Mouse (Mus musculus) induced T-regulatory cell, adult 2 months (primary cell): ENCODE data around the gene Coro2b.

Experiments
- DNase-seq: peaks from one replicate; pipeline ENCODE4 v3.0.0-alpha.2; 2012; ENCODE audit warnings: low read depth

The Coro2b gene

DNA sequence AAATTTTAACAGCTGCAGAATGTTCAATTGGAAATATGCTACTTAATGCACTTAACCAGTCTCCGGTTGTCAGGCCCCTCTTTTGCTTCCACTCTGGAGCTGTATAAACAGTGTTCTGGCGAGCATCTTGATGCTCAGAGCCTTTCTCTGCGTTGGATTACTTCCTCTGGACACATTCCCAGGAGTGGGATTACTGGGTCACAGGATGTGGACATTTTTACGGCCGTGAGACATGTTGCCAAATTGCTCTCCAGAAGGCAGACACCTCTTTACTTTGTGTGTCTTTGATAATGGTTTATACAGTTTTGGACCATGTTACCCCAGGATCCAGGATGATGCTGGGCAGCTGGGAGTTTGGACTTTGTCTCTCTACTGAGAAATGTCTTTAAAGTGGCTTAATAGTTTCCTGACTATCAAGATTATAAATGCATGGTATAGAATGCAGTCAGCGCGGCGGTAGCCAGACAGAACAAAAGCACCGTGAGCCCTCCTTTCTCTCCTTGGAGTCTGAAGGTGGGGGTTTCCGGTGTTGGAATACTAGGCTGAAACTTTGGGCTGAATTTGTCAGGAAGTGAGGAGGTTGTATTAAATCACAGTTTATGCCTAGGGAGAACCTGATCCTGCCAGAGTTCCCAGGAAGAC lies 23.2 kb downstream of the Coro2b start:
- no peak for DNase-seq

- peak; percentile 83 for DNase-seq
These were observed 26.3 kb downstream of the Coro2b start for GRCm38 (mm10) chr9:62510530-62510936.

DNA sequence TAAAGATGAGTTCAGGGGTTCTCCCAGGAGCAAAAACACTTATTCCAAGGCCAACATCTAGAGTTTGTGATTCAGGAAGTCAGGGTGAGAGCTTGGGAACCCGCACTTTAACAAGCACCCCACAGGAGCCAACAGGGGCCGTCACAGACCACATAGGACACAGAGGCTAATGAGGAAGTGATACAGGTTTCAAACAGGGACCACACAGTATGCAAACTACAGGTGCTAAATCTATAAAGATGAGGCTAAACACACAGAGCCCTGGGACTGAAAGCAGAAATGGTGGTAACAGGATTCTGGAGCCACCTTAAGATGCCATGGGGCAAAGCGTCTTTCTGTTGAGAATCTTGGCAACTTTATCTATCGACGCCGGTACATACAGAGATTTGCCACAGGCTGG lies 27.2 kb downstream of the Coro2b start:
- no peak for DNase-seq

- no peak for DNase-seq
These were observed 27.9 kb downstream of the Coro2b start for GRCm38 (mm10) chr9:62508740-62509524.

DNA sequence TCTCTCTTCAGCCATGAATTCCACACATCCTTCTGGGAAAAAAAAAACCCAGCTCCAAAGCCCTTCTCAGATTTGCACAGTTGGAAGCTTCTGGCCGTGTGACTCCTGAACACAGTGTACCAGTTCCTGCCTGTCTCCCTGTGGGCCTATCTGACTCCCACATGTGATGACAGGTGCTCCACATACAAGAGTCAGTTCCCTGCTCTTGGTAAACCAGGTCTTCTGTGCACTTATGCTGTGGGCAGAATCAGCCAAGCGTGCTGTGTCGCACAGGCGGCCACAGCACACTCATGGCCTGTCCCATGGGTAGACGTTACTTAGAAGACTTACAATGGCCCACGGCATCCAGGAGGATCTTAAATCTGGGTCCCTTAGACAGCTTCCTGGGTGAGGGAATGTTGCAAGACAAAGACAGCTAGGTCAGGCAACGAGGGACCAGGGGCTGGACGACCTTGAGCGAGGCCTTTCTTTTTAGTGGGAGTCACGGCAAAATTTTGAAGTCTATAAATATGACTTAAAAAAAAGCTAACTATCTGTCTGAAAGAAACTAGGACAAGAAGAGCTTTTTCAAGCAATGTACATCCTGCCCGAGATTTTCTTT lies 30.3 kb downstream of the Coro2b start:
- DNase-seq: no peak

DNA sequence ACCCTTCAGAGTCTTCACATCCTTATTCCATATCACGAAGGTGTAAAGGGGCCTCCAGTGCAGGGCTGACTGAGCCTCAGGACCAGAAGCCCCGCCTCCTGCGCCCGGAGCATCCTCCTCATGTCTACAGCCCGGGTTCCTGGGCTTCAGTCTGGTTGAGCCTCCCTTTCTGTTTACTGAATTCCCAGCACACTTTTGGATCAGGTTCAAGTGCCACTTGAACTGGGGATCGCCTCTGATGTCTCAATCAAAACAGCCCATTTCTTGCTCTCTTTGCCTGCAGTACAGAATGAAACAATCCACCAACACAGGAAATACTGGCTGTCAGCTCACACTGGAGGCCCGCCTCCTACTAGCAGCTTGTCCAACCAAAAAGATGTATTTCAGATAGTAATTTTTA lies 32.7 kb downstream of the Coro2b start:
- no peak for DNase-seq

DNA sequence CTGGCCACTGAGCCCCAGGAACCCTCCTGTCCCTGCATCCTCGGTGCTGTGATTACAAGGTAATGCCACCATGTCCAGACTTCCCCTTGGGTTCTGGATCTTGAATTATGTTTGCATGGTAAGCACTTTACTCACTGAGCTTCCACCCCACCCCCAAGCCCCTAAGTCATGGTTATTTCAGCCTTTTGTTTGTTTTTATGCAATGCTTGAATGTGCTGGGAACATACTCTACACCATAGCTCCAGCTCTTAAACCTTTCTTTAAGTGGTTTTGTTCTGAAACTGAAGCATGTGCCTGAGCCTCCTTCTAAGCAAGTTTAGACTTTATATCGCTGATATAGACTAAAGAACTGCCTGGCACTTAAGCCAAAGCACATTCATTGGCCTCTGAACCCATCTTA lies 34.5 kb downstream of the Coro2b start:
- no peak for DNase-seq

- DNase-seq: no peak
These were observed 35.3 kb downstream of the Coro2b start for GRCm38 (mm10) chr9:62501566-62501965.

GRCm38 (mm10) chr9:62500007-62500406 lies 36.8 kb downstream of the Coro2b start:
- DNase-seq: no peak

GRCm38 (mm10) chr9:62498945-62499344 lies 37.9 kb downstream of the Coro2b start:
- DNase-seq: no peak

DNA sequence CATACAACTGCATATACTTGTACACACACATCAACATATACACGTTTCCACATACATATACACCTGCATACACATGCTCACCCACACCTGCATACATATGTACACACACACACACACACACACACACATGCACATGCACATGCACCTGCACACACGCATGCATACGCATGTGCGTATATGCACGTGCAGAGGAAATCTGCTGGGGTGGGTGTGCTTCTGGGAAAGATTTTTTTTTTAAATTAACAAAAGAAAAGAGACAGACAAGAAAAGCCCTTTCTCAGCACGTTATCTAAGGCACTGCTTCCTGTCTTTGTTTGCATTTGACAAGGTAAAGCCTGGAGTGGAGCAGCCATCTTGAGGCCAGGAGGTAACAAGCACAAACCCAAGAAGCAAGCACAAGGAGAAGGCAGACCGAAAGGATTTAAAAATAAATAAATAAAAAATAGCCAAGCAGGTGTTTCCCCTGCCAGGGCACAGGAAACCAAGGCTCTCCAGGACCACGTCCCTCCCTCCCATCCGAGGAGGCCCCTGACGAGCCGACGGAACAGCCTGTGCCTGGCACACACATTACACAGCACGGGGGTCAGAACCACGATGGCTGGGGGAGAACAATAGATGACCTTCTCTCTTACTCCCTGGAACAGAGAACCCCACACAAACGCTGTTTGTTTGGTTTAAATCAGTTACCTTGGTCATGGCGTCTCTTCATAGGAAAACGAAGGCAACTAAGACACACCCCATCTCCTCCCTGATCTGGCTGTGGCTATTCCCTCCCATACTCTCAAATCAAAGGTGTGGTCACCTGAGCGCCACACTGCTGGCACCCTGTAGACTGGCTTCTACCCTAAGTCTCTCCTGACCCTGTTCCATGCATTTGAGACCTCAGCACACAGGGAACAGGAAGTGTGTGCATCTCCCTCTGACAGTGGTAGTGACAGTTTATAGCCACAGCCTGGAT lies 39.4 kb downstream of the Coro2b start:
- DNase-seq: no peak

DNA sequence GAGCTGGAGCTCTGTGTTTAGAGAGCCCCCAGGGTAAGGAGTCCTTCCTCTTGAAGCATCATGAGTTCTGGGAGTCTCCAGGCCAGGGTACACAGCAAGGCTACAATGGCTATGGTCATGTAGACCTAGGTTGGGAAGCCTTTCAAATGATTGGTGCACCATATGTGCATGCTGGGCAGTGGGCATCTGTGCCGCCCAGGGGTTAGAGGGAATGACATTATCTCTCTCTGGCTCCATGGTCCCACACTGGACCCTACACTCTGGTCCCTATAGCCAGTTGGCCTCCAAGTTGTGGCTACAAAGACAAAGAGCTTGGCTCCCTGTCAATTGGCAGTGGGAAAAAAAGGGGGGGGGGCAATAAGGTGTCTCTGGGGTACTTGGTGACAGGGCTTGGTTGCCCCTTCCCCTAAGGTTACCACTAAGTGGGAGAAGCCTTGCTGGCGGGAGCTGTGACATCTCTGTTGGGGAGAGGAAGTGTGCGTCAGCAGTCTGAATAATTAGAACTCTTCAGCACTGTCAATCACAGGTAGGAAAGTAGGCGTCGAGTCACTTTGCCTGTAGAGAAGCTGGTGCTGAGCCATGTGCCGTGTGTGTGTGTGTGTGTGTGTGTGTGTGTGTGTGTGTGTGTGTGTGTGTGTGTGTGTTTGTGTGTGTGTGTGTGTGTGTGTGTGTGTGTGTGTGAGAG lies 44.4 kb downstream of the Coro2b start:
- no peak for DNase-seq

- no peak for DNase-seq
These were observed 45.2 kb downstream of the Coro2b start for GRCm38 (mm10) chr9:62491611-62492010.

DNA sequence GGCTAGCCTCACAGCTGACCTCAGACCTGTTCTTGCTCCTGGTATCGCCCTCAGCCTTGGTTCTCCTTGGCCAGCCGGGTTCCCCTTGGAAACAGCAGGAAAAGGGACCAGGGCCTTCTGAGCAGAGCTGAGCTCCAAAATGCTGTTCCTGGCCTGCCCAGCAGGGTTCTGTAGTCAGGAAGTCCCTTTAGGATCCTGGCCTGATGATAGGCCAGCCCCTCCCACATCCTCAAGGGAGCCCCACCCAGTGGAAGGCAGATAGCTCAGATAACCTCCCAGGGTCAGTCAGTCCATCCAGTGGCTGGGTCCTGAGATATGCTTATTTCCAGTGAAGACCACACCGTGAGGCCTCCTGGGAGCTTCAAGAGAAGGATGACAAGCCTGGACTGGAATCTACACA lies 45.7 kb downstream of the Coro2b start:
- peak; percentile 51 for DNase-seq

GRCm38 (mm10) chr9:62484107-62484506 lies 52.7 kb downstream of the Coro2b start:
- DNase-seq: no peak

- DNase-seq: no peak
These were observed 54.1 kb downstream of the Coro2b start for GRCm38 (mm10) chr9:62482788-62483187.

GRCm38 (mm10) chr9:62480898-62481642 lies 55.8 kb downstream of the Coro2b start:
- no peak for DNase-seq

- no peak for DNase-seq
These were observed 56.7 kb downstream of the Coro2b start for GRCm38 (mm10) chr9:62480149-62480548.

DNA sequence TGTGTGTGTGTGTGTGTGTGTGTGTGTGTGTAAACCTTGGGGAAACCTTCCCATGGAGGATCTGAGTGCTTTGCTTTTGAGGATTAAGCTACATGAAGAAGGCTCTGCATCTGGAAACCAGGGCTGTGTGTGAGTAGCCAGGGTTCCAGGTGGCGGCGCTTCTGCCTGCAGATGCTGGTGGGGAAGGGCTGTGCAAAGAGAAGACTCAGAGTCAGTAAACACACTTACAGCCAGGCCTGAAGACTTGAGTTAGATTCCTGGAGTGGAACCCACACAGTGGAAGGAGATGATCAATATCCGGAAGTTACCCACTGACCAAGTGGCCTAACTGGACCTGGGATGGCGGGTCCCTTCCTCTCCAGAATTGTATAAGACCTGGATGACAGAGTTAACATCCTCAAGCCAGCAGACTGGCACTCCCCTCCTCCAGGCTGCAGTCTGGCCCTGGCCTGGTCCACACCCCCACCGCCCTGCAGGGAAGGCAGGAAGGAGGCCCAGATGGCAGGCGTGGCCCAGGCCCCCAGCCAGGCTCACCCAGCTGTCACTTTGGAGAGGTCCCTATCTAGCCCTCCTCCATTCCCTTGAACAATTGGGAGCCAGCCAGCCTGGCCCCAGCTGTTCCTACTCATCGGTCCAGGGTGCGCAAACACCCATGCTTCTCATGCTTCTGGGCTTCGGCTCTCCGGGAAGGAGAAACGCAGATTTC lies 59.9 kb downstream of the Coro2b start:
- no peak for DNase-seq

DNA sequence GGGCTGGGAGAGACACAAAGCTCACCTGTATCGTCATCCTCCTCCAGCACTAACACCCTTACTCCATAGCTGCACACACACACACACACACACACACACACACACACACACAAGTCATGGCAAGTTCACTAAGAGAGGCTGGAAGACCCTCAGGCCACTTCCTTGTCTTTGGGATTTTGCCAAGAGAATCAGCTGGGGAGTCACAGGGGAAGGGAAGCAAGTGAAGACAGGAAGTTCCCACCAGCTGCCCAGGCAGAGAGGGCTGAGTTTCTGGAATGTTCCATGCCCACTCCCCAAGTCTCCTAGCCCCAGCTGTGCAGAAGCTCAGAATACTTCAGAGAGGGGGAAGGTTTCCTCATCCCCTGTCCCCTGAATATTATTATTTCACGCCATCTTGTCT lies 62.6 kb downstream of the Coro2b start:
- DNase-seq: no peak
